Mouse (Mus musculus) splenic B cell, adult 2 months (primary cell): ENCODE measurements around the gene Dusp11.
"Not testable (repeated sequence)": the region's sequence is repeated elsewhere in the genome, so short reads cannot be mapped to it uniquely, and the experiment has no call there.

Source experiments
- DNase-seq: peaks from one replicate; pipeline ENCODE4 v3.0.0-alpha.2; 2011; ENCODE audit warnings: low read depth, low spot score
- H3K27me3 ChIP-seq: 2 replicates; pipeline ENCODE4 v1.6.1; 2012; ENCODE audit warnings: mild to moderate bottlenecking, low read length, moderate library complexity, mixed read lengths; ENCODE audit not compliant: control insufficient read depth, poor library complexity, insufficient read depth, severe bottlenecking
- H3K36me3 ChIP-seq: 2 replicates; pipeline ENCODE4 v1.6.1; 2012; ENCODE audit warnings: mild to moderate bottlenecking, low read length, moderate library complexity, mixed read lengths; ENCODE audit not compliant: control insufficient read depth, poor library complexity, insufficient read depth, severe bottlenecking

The Dusp11 gene

GRCm38 (mm10) chr6:85916596-85916995, 44.9 kb downstream of the Dusp11 start:
- H3K27me3 ChIP-seq, result no peaks in the 10 kb centered on the region
- DNase-seq, result no peak
- H3K36me3 ChIP-seq, result no peaks in the 10 kb centered on the region; the same call in 1 of the 2 replicates

- not testable (repeated sequence) for H3K27me3 ChIP-seq, H3K36me3 ChIP-seq
- peak; percentile 88 for DNase-seq
Observed at GRCm38 (mm10) chr6:85915539-85916513, 45.6 kb downstream of the Dusp11 start, which contains the start of gene Nat8f1. Gene Nat8f1, minus strand, starts transcription at chr6:85915687.

- DNase-seq, result peak; percentile 15
- H3K27me3 ChIP-seq, result no peaks in the 10 kb centered on the region
Observed at GRCm38 (mm10) chr6:85915141-85915538, 46.3 kb downstream of the Dusp11 start.

GRCm38 (mm10) chr6:85911587-85911986, 49.9 kb downstream of the Dusp11 start, which contains the start of gene Tprkb:
Gene Tprkb, plus strand, starts transcription at chr6:85911865.
- Histone ChIP-seq H3K36me3 (no peaks in the 10 kb centered on the region; the same call in 1 of the 2 replicates), H3K27me3 (no peaks in the 10 kb centered on the region)
- no peak for DNase-seq

More at GRCm38 (mm10) chr6:85915141-85915538, 46.3 kb downstream of the Dusp11 start:
- H3K36me3 ChIP-seq, result no peaks in the 10 kb centered on the region; the same call in 1 of the 2 replicates

- DNase-seq, result no peak
- no peaks in the 10 kb centered on the region for H3K27me3 ChIP-seq
- no peaks in the 10 kb centered on the region; the same call in 1 of the 2 replicates for H3K36me3 ChIP-seq
Observed at GRCm38 (mm10) chr6:85909704-85910103, 51.8 kb downstream of the Dusp11 start.

- Histone ChIP-seq H3K36me3 (no peaks in the 10 kb centered on the region; the same call in 1 of the 2 replicates), H3K27me3 (no peaks in the 10 kb centered on the region)
- DNase-seq, result no peak
Observed at GRCm38 (mm10) chr6:85908341-85908740, 53.1 kb downstream of the Dusp11 start.

GRCm38 (mm10) chr6:85906911-85907351, 54.5 kb downstream of the Dusp11 start:
- not testable (repeated sequence) for H3K27me3 ChIP-seq, H3K36me3 ChIP-seq, DNase-seq

- peak; percentile 68 for DNase-seq
- not testable (repeated sequence) for H3K36me3 ChIP-seq, H3K27me3 ChIP-seq
Observed at GRCm38 (mm10) chr6:85904642-85905061, 56.8 kb downstream of the Dusp11 start, which contains the start of gene Nat8f4. Gene Nat8f4, minus strand, starts transcription at chr6:85904884.

- no peak for DNase-seq
- H3K27me3 ChIP-seq, result no peaks in the 10 kb centered on the region
- no peaks in the 10 kb centered on the region for H3K36me3 ChIP-seq
Observed at GRCm38 (mm10) chr6:85902303-85902702, 59.2 kb downstream of the Dusp11 start.

GRCm38 (mm10) chr6:85898596-85899475, 62.6 kb downstream of the Dusp11 start:
- not testable (repeated sequence) for DNase-seq, H3K27me3 ChIP-seq, H3K36me3 ChIP-seq

- H3K36me3 ChIP-seq, DNase-seq, H3K27me3 ChIP-seq: not testable (repeated sequence)
Observed at GRCm38 (mm10) chr6:85895061-85895648, 66.3 kb downstream of the Dusp11 start.
